Mouse (Mus musculus) hematopoietic multipotent progenitor cell, adult 10-12 weeks (in vitro differentiated cells): ENCODE results near the gene H2afy2. TPM values are rescaled to one million over a fixed set of nuclear protein-coding genes. Genes with fewer than 3 reads are reported as not detected.

ENCODE experiments used
- polyA plus RNA-seq: library from polyadenylated mRNA; stranded (reverse); fragments of >175 nt; gene quantifications from 2 replicates; pipeline ENCODE4 v1.2.3, GENCODE M21; 2012; ENCODE audit warnings: low replicate concordance

Gene H2afy2
- polyA plus RNA-seq = 0.08 TPM in 1 of 2 replicates, not detected in the other

DNA sequence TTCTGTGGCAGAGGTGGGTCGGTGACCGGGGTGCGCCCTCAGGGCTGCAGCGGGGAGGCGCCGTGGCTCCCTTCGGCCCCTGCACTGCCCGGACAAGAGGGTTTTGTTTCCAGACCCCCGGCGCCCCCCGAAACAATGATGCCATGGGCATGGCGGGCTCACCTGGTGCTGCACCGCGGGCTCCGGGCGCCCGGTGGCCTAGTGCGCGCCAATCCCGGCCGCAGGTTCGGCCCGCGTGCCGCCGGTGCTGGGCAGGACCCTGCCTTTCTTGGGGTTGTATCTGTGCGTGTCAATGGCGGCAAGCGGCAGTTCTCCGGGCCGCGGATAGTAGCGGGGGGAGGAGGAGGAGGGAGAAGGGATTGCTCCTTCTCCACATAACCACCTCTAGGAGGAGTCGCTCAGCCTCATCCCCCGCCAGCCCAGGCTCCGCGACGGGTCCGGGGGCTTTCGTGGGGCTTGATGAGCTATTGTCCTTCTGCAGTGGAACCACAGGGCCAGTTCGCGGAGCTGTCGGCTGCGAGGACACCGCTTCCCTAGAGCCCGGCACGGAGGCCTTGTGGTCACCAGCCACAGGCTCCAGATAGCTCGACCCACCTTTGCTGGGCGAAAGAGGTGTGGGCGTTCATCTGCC lies at the start of gene H2afy2:
Gene H2afy2 (minus strand): TSS at position 527 of the 631 bp plus-strand sequence.

GRCm38 (mm10) chr10:61714771-61715461 lies 69.0 kb downstream of the H2afy2 start, which contains the start of gene Aifm2:
Gene Aifm2 (plus strand): TSS chr10:61715263.

DNA sequence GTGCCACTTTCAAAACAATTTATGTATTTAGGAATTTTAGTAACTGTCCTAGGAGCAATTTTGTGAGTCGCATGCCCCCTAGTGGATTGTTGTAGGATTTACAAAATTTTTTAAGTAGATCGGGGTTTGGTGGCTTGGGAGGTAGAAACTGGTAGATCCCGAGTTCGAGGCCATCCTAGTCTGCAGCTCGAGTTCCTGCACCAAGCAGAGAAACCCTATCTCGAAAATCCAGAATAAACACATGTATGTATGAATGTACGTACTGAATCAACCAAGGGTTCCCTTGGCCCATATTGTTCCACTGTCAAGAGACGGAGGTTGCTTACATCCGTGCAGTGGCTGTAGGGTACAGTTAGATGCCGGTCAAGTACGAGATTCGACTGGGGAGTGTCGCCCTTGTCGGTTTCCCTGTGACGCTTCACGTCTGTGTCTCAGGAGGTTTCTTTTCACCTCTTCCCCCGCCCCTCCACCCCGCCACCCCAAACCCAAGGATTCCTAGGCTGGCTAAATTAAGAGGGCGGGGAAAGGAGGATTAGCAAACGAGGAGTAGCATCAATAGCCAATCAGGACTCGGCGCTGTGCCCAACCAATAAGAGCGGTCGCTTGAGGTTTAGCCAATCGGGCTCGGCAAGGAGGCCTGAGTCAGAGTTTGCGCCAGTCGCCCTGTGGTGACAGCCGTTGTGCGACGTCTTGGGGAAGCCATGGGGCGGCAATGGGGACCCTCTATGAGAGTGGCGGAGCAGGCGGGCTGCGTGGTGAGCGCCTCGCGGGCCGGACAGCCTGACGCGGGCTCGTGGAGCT lies 88.9 kb downstream of the H2afy2 start, which contains the start of gene Tysnd1:
Gene Tysnd1 (plus strand): TSS at position 645 of the 801 bp plus-strand sequence.

Other genes with a start within 250 kb of the H2afy2 start
- gene Npffr1, start 188.7 kb downstream of the H2afy2 start, polyA plus RNA-seq = not detected in 2 replicates
- gene Ppa1, start 135.6 kb downstream of the H2afy2 start, polyA plus RNA-seq = 8.3 and 12.5 TPM in 2 replicates
- 52.4 and 60.7 TPM in 2 replicates for gene Sar1a, start 103.8 kb downstream of the H2afy2 start, polyA plus RNA-seq
- gene Tysnd1, start 88.6 kb downstream of the H2afy2 start, polyA plus RNA-seq = 79.5 and 229 TPM in 2 replicates
- gene Aifm2, start 68.9 kb downstream of the H2afy2 start, polyA plus RNA-seq = 2.0 and 2.6 TPM in 2 replicates
- gene Col13a1, start 195.0 kb upstream of the H2afy2 start, polyA plus RNA-seq = 0.04 TPM in 1 of 2 replicates, not detected in the other